Mouse (Mus musculus) hindbrain, postnatal 0 days (tissue): ENCODE measurements around the gene Eapp. TPM values are rescaled to one million over a fixed set of nuclear protein-coding genes. Genes with fewer than 3 reads are reported as not detected.
"Not testable (repeated sequence)": the region's sequence is repeated elsewhere in the genome, so short reads cannot be mapped to it uniquely, and the experiment has no call there.

Experiments used
- ATAC-seq: fragments of 200-750 bp; cut with Nextera tagmentation; 2 replicates; pipeline ENCODE4 v1.8.0; 2017; ENCODE audit warnings: mild to moderate bottlenecking, moderate TSS enrichment, moderate library complexity
- DNase-seq: peaks from one replicate; pipeline ENCODE4 v3.0.0-alpha.2; 2015; ENCODE audit warnings: low spot score
- H3K27ac ChIP-seq: fragments of 300-500 bp; sonication (generic); 2 replicates; pipeline ENCODE4 v1.5.1; 2014; ENCODE audit warnings: mild to moderate bottlenecking
- H3K27me3 ChIP-seq: fragments of 300-500 bp; sonication (generic); 2 replicates; pipeline ENCODE4 v1.6.1; 2014; ENCODE audit warnings: low read length, mixed read lengths; ENCODE audit not compliant: insufficient read depth
- H3K36me3 ChIP-seq: fragments of 300-500 bp; sonication (generic); 2 replicates; pipeline ENCODE4 v1.6.1; 2014; ENCODE audit warnings: low read length, mixed read lengths; ENCODE audit not compliant: insufficient read depth
- H3K4me1 ChIP-seq: fragments of 300-500 bp; sonication (generic); 2 replicates; pipeline ENCODE4 v1.6.1; 2014; ENCODE audit warnings: antibody characterized with exemption, low read length, mixed read lengths; ENCODE audit not compliant: insufficient read depth
- H3K4me2 ChIP-seq: fragments of 300-500 bp; sonication (generic); 2 replicates; pipeline ENCODE4 v1.6.1; 2014; ENCODE audit warnings: low read depth, mild to moderate bottlenecking, low read length, moderate library complexity, mixed read lengths
- H3K4me3 ChIP-seq: fragments of 300-500 bp; sonication (generic); 2 replicates; pipeline ENCODE4 v1.5.1; 2014; ENCODE audit warnings: low read length
- H3K9ac ChIP-seq: fragments of 300-500 bp; sonication (generic); replicated peaks from 2 replicates; pipeline ENCODE4 v1.6.1; 2014; ENCODE audit warnings: mild to moderate bottlenecking, low read length, moderate library complexity, mixed read lengths
- H3K9me3 ChIP-seq: fragments of 300-500 bp; sonication (generic); 2 replicates; pipeline ENCODE4 v1.6.1; 2016; ENCODE audit warnings: low read length, mixed read lengths
- CTCF ChIP-seq: IDR thresholded peaks from 2 replicates; pipeline ENCODE4 v1.5.1; 2016; ENCODE audit warnings: antibody characterized with exemption, control low read depth, low read depth
- WGBS: fragments of 180-500 bp; shearing (Covaris S2); extraction: QIAGEN DNeasy Blood & Tissue Kit; methylation state at CpG from one replicate; pipeline ENCODE4 v1.1.7; 2014; 5-methylcytosine and 5-hydroxymethylcytosine counted together
- polyA plus RNA-seq: library from polyadenylated mRNA; unstranded; fragments of >200 nt; fragmentation: Nextera tagmentation; extraction: Ambion mirVana; gene quantifications from 2 replicates; pipeline ENCODE4 v1.2.1, GENCODE M21; 2015
- total RNA-seq: library from RNA; depleted of rRNA; stranded (reverse); fragments of >200 nt; gene quantifications from 2 replicates; pipeline ENCODE4 v1.2.3, GENCODE M21; 2014; rRNA removed

Gene Eapp
- total RNA-seq (18.0 and 19.0 TPM in 2 replicates), polyA plus RNA-seq (95.3 and 96.2 TPM in 2 replicates)

DNA sequence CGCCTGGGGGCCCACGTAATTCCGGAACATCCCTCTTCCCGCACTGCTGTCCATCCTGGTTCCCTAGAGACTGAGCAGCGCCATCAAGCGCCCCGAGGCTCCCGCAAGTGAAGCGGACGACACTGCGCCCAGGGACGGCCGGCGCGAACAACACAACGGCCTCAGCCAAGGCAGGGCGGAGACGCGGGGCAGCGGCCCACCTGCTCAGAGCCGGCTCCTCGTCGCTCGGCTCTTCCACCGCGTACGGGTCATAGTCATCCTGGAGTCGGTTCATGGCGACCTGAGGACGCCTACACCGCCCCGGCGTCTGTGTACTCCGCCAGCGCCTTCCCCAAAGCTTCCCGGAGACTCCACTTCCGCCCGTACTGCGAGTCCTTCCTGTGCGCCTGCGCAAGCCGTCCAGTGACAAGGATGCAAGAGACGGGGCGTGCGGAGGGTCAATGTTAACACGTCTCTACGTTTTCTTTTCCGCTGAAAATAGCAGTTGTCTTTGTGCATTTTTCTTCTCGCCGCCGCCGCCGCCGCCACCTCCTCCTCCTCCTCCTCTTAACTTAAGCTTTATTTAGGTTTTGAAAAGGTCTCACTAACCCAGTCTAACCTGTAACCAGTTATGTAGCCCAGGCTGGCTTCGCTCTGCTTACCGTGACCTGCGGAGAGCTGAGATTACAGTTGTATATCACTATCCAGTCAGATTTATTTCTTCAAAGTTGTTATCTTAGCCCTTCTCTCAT, at the start of gene Eapp:
Gene Eapp, minus strand, starts transcription at position 387 of the 731 bp plus-strand sequence.
- ATAC-seq: peak; percentile 91
- Histone ChIP-seq H3K36me3 (0 out of 2 replicates have a peak, but pooled peaks cover 4% of the 10 kb centered on the region), H3K27ac (peak within 1 kb of the TSS; percentile 98), H3K27me3 (no peaks in the 10 kb centered on the region), H3K9ac (peak within 1 kb of the TSS; percentile 76), H3K4me3 (peak within 1 kb of the TSS; percentile 77), H3K4me2 (peak within 1 kb of the TSS; percentile 70), H3K4me1 (no peaks in the 10 kb centered on the region; the same call in 1 of the 2 replicates), H3K9me3 (no peaks in the 10 kb centered on the region)
- DNase-seq: peak; percentile 98
- TF ChIP-seq CTCF: peak; percentile 43; the same call in 1 of the 2 replicates
- 1% methylated on average over 57 of the region's 57 CpGs for WGBS

DNA sequence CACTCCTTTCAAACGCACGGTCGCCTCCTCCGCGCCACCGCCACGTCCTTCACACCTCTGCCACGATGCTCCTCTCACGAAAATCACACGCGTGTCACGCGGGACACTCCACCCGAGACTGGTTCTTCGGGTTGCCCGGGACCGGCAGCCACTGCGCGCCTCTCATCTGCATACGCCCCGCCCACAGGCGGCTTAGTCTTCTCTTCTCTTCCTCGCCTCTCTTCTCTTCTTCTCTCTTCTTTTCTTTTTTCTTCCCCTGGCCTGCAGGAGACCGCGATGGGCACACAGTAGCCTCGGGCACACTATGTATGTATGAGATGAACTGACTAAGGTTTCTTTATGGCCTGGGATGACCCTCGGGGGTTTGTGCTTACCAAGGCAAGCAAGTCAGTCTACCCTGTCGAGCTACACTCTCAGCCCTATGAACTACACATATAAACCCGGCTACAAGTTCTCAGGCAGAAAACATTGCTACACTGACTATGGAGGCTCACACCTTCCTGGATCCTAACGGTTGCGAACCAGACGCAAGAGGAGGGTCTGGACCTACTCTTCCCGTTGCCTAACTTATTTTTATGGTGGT, 43.1 kb upstream of the Eapp start:
- H3K4me1 ChIP-seq, H3K4me2 ChIP-seq: not testable (repeated sequence)
- WGBS: 0% methylated on average over 9 of the region's 33 CpGs

DNA sequence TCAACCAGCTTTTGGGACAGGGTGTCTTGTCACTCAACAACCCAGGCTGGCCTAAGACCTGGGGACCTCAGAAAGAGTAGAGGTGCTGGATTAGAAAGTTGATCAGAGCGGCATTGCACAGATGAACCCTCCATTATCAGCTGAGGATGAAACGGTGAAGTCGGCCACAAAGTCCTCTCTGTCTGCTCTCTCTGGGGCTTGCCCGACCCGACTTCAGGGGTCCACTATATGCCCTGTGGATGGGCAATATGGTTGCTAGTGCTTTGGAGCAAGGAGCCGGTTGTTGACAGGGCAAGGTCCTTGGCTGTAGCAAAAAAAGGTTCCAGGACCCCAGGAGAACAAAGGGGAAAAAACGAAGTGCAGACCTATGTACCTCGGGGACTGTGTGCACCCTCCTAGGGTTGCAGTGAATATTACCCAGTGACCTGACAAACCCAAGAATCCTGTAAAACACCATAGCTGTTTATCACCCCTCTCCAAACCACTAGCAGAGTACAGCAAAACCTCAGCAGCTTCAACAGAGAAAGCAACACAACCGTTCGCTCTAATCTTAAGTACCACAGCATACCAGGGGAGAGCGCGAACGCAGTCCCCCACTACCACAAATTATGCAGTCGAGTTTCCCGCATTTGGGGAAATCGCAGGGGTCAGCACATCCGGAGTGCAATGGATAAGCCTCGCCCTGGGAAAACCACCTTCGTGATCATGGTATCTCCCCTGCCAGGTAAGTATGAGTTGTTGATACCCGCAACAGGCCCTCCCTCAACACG, 42.4 kb upstream of the Eapp start:
- not testable (repeated sequence) for H3K4me1 ChIP-seq, H3K4me2 ChIP-seq, H3K9ac ChIP-seq, H3K27me3 ChIP-seq, DNase-seq, H3K36me3 ChIP-seq, H3K4me3 ChIP-seq, H3K27ac ChIP-seq, H3K9me3 ChIP-seq
- no CpG with 5 or more reads among the region's 21 CpGs for WGBS
- peak; percentile 84 for ATAC-seq

More for the DNA sequence above, 43.1 kb upstream of the Eapp start:
- H3K9me3 ChIP-seq, H3K4me3 ChIP-seq, H3K36me3 ChIP-seq, DNase-seq, H3K27ac ChIP-seq, H3K27me3 ChIP-seq, H3K9ac ChIP-seq: not testable (repeated sequence)
- ATAC-seq: peak; percentile 69

DNA sequence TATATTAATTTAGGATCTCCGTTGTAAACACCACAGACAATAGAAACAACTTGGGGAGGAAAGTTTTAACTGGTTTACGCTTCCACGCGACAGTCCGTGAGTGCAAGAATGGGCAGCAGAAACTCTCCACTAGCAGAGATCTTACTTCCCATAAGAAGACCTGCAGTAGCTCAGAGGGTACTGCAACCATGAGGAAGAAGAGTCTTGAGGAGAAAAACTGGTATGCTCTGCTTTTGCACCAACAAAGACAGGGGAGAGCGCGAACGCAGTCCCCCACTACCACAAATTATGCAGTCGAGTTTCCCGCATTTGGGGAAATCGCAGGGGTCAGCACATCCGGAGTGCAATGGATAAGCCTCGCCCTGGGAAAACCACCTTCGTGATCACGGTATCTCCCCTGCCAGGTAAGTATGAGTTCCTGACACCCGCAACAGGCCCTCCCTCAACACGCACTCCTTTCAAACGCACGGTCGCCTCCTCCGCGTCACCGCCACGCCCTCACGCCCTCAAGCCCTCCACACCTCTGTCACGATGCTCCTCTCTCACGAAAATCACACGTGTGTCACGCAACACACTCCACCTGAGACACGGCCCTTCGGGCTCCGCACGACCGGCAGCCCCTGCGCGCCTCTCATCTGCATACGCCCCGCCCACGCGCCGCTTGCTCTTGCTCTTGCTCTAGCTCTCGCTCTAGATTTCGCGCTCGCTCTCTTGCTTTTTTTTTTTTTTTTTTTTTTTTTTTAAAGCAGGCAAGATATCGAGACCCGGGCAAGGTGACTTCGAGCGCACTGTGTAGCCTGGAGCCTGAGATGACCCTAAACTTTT, 38.8 kb upstream of the Eapp start:
- H3K9me3 ChIP-seq, DNase-seq, H3K27me3 ChIP-seq, H3K4me3 ChIP-seq, H3K27ac ChIP-seq, H3K4me1 ChIP-seq, H3K36me3 ChIP-seq, H3K4me2 ChIP-seq, H3K9ac ChIP-seq: not testable (repeated sequence)
- WGBS: 0% methylated on average over 3 of the region's 49 CpGs
- ATAC-seq: peak; percentile 72

DNA sequence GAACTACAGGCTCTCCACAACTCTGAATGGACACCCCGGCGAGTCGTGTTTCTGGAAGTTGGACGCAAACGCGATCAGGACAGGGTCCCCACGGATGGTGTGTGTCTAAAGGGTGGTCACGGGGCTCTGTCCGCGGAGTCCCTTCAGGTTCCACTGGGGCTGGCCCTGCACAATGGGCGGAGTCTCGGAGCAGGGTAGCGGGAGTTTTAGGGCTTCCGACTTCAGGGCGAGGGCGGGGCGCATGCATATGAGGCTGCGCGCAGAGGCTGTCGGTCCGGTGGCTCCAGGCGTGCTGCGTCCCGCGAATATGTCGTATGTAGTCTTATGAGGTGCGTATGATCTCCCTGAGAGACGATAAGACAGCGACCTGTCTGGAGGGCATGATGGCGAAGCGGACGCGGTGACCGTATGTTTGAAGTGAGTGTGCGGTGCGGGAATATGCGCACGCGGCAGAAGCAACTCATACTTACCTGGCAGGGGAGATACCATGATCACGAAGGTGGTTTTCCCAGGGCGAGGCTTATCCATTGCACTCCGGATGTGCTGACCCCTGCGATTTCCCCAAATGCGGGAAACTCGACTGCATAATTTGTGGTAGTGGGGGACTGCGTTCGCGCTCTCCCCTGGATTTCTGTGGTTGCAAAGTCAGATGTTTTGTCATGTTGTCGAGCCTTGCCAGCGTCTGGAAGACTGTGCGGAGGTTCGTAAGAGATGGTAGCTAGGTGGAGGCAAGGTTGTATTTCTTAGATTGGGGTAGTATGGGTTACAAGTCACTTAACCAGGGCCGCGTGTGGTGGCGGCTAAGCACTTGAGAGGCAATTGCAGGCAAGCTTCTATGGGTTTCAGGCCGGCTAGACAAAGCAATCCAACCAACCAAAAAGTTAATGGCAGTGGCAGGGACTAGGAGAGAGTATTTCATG, 33.7 kb upstream of the Eapp start:
- DNase-seq: not testable (repeated sequence)
- peak; percentile 94 for ATAC-seq

DNA sequence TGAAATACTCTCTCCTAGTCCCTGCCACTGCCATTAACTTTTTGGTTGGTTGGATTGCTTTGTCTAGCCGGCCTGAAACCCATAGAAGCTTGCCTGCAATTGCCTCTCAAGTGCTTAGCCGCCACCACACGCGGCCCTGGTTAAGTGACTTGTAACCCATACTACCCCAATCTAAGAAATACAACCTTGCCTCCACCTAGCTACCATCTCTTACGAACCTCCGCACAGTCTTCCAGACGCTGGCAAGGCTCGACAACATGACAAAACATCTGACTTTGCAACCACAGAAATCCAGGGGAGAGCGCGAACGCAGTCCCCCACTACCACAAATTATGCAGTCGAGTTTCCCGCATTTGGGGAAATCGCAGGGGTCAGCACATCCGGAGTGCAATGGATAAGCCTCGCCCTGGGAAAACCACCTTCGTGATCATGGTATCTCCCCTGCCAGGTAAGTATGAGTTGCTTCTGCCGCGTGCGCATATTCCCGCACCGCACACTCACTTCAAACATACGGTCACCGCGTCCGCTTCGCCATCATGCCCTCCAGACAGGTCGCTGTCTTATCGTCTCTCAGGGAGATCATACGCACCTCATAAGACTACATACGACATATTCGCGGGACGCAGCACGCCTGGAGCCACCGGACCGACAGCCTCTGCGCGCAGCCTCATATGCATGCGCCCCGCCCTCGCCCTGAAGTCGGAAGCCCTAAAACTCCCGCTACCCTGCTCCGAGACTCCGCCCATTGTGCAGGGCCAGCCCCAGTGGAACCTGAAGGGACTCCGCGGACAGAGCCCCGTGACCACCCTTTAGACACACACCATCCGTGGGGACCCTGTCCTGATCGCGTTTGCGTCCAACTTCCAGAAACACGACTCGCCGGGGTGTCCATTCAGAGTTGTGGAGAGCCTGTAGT, 23.4 kb upstream of the Eapp start:
- H3K4me1 ChIP-seq, H3K27ac ChIP-seq, H3K4me3 ChIP-seq, DNase-seq, H3K27me3 ChIP-seq, H3K4me2 ChIP-seq, H3K36me3 ChIP-seq, H3K9me3 ChIP-seq, H3K9ac ChIP-seq: not testable (repeated sequence)
- WGBS: no CpG with 5 or more reads among the region's 56 CpGs
- ATAC-seq: peak; percentile 94

More for the DNA sequence above, 33.7 kb upstream of the Eapp start:
- H3K27me3 ChIP-seq, H3K9ac ChIP-seq, H3K27ac ChIP-seq, H3K36me3 ChIP-seq, H3K4me2 ChIP-seq, H3K4me3 ChIP-seq, H3K4me1 ChIP-seq, H3K9me3 ChIP-seq: not testable (repeated sequence)
- WGBS: no CpG with 5 or more reads among the region's 56 CpGs

DNA sequence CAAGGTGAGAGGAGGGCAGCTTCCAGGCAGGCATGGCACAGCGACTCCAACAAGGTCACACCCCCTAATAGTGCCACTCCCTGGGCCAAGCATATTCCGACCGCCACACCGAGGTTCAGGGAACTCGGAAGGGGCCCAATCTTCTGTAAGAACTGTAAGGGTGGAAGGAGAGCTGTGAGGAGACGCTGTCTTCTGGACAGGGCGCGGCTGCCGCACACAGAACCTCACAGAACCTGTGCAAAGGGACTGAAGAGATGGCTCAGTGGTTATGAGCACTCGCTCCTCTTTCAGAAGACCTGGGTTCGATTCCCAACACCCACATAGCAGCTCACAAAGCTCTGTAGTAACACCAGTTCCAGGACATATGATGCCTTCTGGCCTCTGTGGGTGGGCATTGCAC, 21.8 kb upstream of the Eapp start:
- not testable (repeated sequence) for H3K36me3 ChIP-seq, DNase-seq, H3K4me2 ChIP-seq, H3K4me1 ChIP-seq, ATAC-seq, H3K27ac ChIP-seq, H3K4me3 ChIP-seq, H3K27me3 ChIP-seq, H3K9ac ChIP-seq, H3K9me3 ChIP-seq
- 80% methylated on average over 4 of the region's 11 CpGs for WGBS
